ENCODE assay signal across 10 mouse cellular contexts in the genomic region with DNA sequence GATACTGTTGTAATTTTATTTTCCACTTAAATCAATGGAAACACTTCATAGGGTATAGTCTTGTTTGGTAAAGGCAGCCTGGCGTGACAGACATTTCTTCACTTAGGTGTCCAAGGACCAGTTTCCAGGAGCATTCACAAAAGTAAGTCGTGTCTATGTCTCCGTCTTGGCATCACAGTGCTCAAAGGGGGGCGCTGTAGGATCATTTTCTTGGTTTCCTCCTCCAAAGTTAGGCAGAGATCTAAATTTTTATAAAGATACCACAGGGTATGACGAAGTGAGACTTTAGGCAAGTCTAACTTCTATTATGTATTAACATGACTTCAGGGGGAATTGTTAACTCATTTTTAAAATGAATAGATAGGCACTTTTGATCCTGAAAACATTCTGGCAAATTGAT.
DNase-seq lines count a peak whose midpoint lies in the region; ATAC-seq and TF ChIP-seq lines count a peak whose summit lies in the region.
"Had no signal": no experiment of that assay in that cellular context is flagged by ENCODE, and none has a peak within 500 bp of the region (broad histone marks: within the 10 kb centered on the region; RNA-seq: fewer than 3 reads in every experiment).

No protein-coding gene starts in this region.

- no peak overlapping the region for H3K4me3 ChIP-seq in cerebellum, adult 2 months (replicated peaks; ENCODE audit: insufficient read depth, low read depth, low read length)
- H3K4me3 ChIP-seq in limb, embryonic 11.5 days (ENCODE audit: low read depth, low read length): no peak overlapping the region
- H3K4me3 ChIP-seq in limb, embryonic 10.5 days: no peak overlapping the region
- H3K4me3 ChIP-seq: erythroblast, embryonic 14.5 days; limb, embryonic 13.5 days had no signal

- TF ChIP-seq CTCF in cerebellum, adult 2 months (IDR thresholded peaks at IDR 0.05; ENCODE audit: borderline replicate concordance, insufficient read depth, low read depth, low read length): 0 out of 2 replicates have a peak, but pooled peaks have one; percentile 12

- no peak for ATAC-seq in limb, embryonic 11.5 days (ENCODE audit: insufficient number of reproducible peaks, low FRiP score, low TSS enrichment, low read depth)

- H3K27ac ChIP-seq in cerebellum, adult 2 months (ENCODE audit: insufficient read depth, low read length): no peak overlapping the region
- no peak overlapping the region for H3K27ac ChIP-seq in limb, embryonic 11.5 days (replicated peaks; ENCODE audit: low read depth, low read length)
- no peak overlapping the region for H3K27ac ChIP-seq in limb, embryonic 10.5 days
- H3K27ac ChIP-seq: limb, embryonic 13.5 days had no signal

- no peaks in the 10 kb centered on the region for H3K36me3 ChIP-seq in limb, embryonic 11.5 days (ENCODE audit: control insufficient read depth, insufficient read depth, low read length)
- H3K36me3 ChIP-seq in limb, embryonic 10.5 days: no peaks in the 10 kb centered on the region
- H3K36me3 ChIP-seq: limb, embryonic 13.5 days had no signal

- 47% methylated on average over 5 of the region's 5 CpGs for WGBS in cerebellum, adult 2 months
- WGBS in limb, embryonic 11.5 days: 54% methylated on average over 5 of the region's 5 CpGs
- WGBS in limb, embryonic 10.5 days: 50% methylated on average over 5 of the region's 5 CpGs

- no peak for DNase-seq in cerebellum, adult 2 months
- DNase-seq in cerebellum, adult 11 months: no peak
- DNase-seq in limb, embryonic 11.5 days (ENCODE audit: low spot score): peak; percentile 54
- DNase-seq in limb, embryonic 10.5 days (ENCODE audit: low spot score): no peak
- DNase-seq in adrenal gland, postnatal 10 days: peak; percentile 83
- peak; percentile 28 for DNase-seq in gastrocnemius, postnatal 14 days
- DNase-seq in left cerebral cortex, postnatal 14 days (ENCODE audit: low spot score in 2 of 2): peak; percentile 46 to 58
- peak; percentile 28 for DNase-seq in thymus, postnatal 14 days

- no peaks in the 10 kb centered on the region for H3K9me3 ChIP-seq in limb, embryonic 11.5 days (ENCODE audit: control insufficient read depth, low read length)
- no peaks in the 10 kb centered on the region for H3K9me3 ChIP-seq in limb, embryonic 10.5 days (replicated peaks)
- H3K9me3 ChIP-seq: limb, embryonic 13.5 days had no signal

- peaks cover 4% of the 10 kb centered on the region; the same call in 1 of the 2 replicates for H3K4me1 ChIP-seq in cerebellum, adult 2 months (ENCODE audit: control insufficient read depth, insufficient read depth, low read length)
- H3K4me1 ChIP-seq in limb, embryonic 11.5 days (ENCODE audit: control insufficient read depth, insufficient read depth, low read length): no peaks in the 10 kb centered on the region; the same call in 1 of the 2 replicates
- H3K4me1 ChIP-seq in limb, embryonic 10.5 days: peaks cover 13% of the 10 kb centered on the region

- no peaks in the 10 kb centered on the region; the same call in 1 of the 2 replicates for H3K27me3 ChIP-seq in cerebellum, adult 2 months (ENCODE audit: control insufficient read depth, insufficient read depth, low read length)
- H3K27me3 ChIP-seq in limb, embryonic 11.5 days (ENCODE audit: control insufficient read depth, insufficient read depth, low read length): no peaks in the 10 kb centered on the region
- H3K27me3 ChIP-seq in limb, embryonic 10.5 days (ENCODE audit: low read depth, poor library complexity, severe bottlenecking): no peaks in the 10 kb centered on the region
- H3K27me3 ChIP-seq: limb, embryonic 13.5 days had no signal

- intact Hi-C loops in gastrocnemius, postnatal 14 days (cut with DNase I; ENCODE audit: low total_unique reads): loop anchor here (10.0 kb wide), 1 partner anchor 399 kb away; no protein-coding TSS in a partner anchor
- intact Hi-C loops in left cerebral cortex, postnatal 14 days (cut with DNase I): loop anchor here (5.0 kb wide), 1 partner anchor 396 kb away; no protein-coding TSS in a partner anchor

- H3K9ac ChIP-seq in limb, embryonic 11.5 days (ENCODE audit: low read length): no peak overlapping the region
- H3K9ac ChIP-seq: limb, embryonic 13.5 days had no signal

- no peak overlapping the region for H3K4me2 ChIP-seq in limb, embryonic 11.5 days (ENCODE audit: low read depth, severe bottlenecking)
- H3K4me2 ChIP-seq: limb, embryonic 13.5 days had no signal

- no peak for TF ChIP-seq POLR2A in cerebellum, adult 2 months (IDR thresholded peaks at IDR 0.05; ENCODE audit: borderline replicate concordance, insufficient read depth, low read length)

Comparison
In these comparisons a context has a peak if more than half of its experiments do, and no peak if none do; other contexts are left out.
1. DNase-seq: peak in limb, embryonic 11.5 days (single experiment), adrenal gland, postnatal 10 days (single experiment), gastrocnemius, postnatal 14 days (single experiment), left cerebral cortex, postnatal 14 days (2 of 2) and thymus, postnatal 14 days (single experiment); none in cerebellum, adult 2 months (0 of 2), cerebellum, adult 11 months (single experiment) and limb, embryonic 10.5 days (single experiment).